Mouse (Mus musculus): ENCODE data around the gene Hnrnpdl.

DNA sequence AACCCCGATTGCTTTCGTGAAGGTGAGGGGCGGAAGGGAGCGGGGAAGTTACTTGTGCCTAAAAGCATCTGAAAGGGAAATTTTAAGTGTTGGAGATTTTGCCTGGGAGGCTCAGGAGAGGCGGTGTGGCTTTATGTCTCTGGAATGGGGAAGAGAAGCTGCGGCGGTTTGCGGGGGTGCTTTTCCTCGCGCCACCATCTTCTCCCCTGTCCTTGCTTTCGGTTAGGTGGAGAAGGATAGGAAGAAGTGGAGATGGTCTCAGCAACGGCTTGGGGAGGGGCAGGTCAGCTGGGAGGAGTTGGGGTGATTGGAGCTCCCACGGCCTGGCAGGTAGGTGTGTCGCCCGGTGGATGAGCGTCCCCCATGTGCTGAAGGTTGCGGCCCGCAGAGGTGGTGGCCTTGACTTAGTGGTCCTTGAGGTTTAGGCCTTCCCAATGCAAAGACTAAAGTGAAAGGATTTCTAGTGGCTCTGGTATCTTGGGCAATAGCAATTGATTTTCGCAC, 869 bp upstream of the Hnrnpdl start:
- TF ChIP-seq CTCF (IDR thresholded peaks at IDR 0.05; ENCODE audit: control insufficient read depth, insufficient read depth, insufficient read length) (no peak), CEBPB (IDR thresholded peaks at IDR 0.05; ENCODE audit: low read depth) (no peak), USF1 (IDR thresholded peaks at IDR 0.05; ENCODE audit: low read depth) (no peak), FOSL1 (IDR thresholded peaks at IDR 0.05; ENCODE audit: insufficient read depth, low read length, poor library complexity, severe bottlenecking) (no peak), MAX (IDR thresholded peaks at IDR 0.05) (no peak), MYOG (IDR thresholded peaks at IDR 0.05; ENCODE audit: control insufficient read depth, extremely low read depth, insufficient read length) (no peak)

Data from C2C12 (cell line).